Mouse (Mus musculus): ENCODE results near the gene Fbxl17.

DNA sequence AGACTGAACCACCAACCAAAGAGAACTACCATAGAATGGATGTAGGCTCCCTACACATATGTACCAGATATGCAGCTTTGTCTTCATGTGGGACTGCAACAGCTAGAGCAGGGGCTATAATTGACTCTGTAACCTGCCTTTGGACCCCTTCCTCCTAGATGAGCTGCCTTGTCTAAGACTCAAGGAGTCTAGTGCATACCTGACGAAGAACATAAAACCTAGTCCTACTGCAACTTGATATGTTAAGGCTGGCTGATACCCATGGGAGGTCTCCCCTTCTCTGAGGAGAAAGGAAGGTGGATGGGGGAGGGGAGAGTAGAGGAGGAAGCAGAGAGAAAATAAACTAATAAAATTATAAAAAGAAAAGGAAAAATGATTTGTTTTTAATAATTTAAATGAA lies 273.9 kb downstream of the Fbxl17 start:
- TF ChIP-seq POLR2AphosphoS2 (IDR thresholded peaks at IDR 0.05; ENCODE audit: insufficient read length, low read depth): no peak
- TF ChIP-seq CEBPB (IDR thresholded peaks at IDR 0.05; ENCODE audit: insufficient read depth, poor library complexity, severe bottlenecking): no peak
- no peak for TF ChIP-seq TCF12 (IDR thresholded peaks at IDR 0.05; ENCODE audit: insufficient read depth, poor library complexity, severe bottlenecking)
- TF ChIP-seq MAX (IDR thresholded peaks at IDR 0.05; ENCODE audit: low read depth): no peak
- TF ChIP-seq MYOD1 (IDR thresholded peaks at IDR 0.05; ENCODE audit: control insufficient read depth in 1 of 3, insufficient read length in 2 of 3, low read depth in 2 of 3): no peak
- TF ChIP-seq POLR2A (IDR thresholded peaks at IDR 0.05; ENCODE audit: insufficient read length, low read depth): no peak
- TF ChIP-seq MYOG (IDR thresholded peaks at IDR 0.05; ENCODE audit: control insufficient read depth in 1 of 3, insufficient read depth in 1 of 3, insufficient read length in 2 of 3, low read depth in 2 of 3): no peak
- no peak for TF ChIP-seq USF1 (IDR thresholded peaks at IDR 0.05; ENCODE audit: low read depth)

Measured in myocyte (in vitro differentiated cells).